Mouse (Mus musculus) CH12.LX (cell line): Measurements from ENCODE around the gene Dhrs11.

Experiments used
- CTCF ChIP-seq, 2 experiments: IDR thresholded peaks in 1 of 2; conservative IDR thresholded peaks in 1 of 2; 2 replicates each; pipeline ENCODE4 v1.5.1; 2011 to 2012; ENCODE audit warnings: low read depth in 2 of 2, low read length in 2 of 2, improper control_type of control experiment in 1 of 2, inconsistent platforms in 1 of 2, mild to moderate bottlenecking in 1 of 2, moderate library complexity in 1 of 2
- ETS1 ChIP-seq: conservative IDR thresholded peaks from 2 replicates; pipeline ENCODE4 v1.6.1; 2012; ENCODE audit warnings: low read depth, mild to moderate bottlenecking, inconsistent platforms, low read length, improper control_type of control experiment, moderate library complexity
- MAFK ChIP-seq: IDR thresholded peaks from 2 replicates; pipeline ENCODE4 v1.6.1; 2011; ENCODE audit warnings: low read length, improper control_type of control experiment; ENCODE audit not compliant: insufficient replicate concordance
- MEF2A ChIP-seq: IDR thresholded peaks from 2 replicates; pipeline ENCODE4 v1.6.1; 2014; ENCODE audit warnings: low read depth, mild to moderate bottlenecking, inconsistent platforms, low read length, improper control_type of control experiment, borderline replicate concordance
- NRF1 ChIP-seq: IDR thresholded peaks from 2 replicates; pipeline ENCODE4 v1.6.1; 2014; ENCODE audit warnings: low read depth, mild to moderate bottlenecking, inconsistent platforms, low read length, improper control_type of control experiment, moderate library complexity
- POLR2A ChIP-seq: IDR thresholded peaks from 2 replicates; pipeline ENCODE4 v1.6.1; 2011; ENCODE audit warnings: low read depth, mild to moderate bottlenecking, improper control_type of control experiment, low read length
- SIN3A ChIP-seq: IDR thresholded peaks from 2 replicates; pipeline ENCODE4 v1.6.1; 2012; ENCODE audit warnings: low read length, improper control_type of control experiment, inconsistent platforms
- TCF12 ChIP-seq: IDR thresholded peaks from 2 replicates; pipeline ENCODE4 v1.6.1; 2014; ENCODE audit warnings: low read depth, mild to moderate bottlenecking, inconsistent platforms, low read length, improper control_type of control experiment
- USF2 ChIP-seq: conservative IDR thresholded peaks from 2 replicates; pipeline ENCODE4 v1.6.1; 2011; ENCODE audit warnings: low read depth, low read length, improper control_type of control experiment
- ZKSCAN1 ChIP-seq: IDR thresholded peaks from 2 replicates; pipeline ENCODE4 v1.6.1; 2012; ENCODE audit warnings: low read depth, inconsistent platforms, low read length, improper control_type of control experiment, borderline replicate concordance

DNA sequence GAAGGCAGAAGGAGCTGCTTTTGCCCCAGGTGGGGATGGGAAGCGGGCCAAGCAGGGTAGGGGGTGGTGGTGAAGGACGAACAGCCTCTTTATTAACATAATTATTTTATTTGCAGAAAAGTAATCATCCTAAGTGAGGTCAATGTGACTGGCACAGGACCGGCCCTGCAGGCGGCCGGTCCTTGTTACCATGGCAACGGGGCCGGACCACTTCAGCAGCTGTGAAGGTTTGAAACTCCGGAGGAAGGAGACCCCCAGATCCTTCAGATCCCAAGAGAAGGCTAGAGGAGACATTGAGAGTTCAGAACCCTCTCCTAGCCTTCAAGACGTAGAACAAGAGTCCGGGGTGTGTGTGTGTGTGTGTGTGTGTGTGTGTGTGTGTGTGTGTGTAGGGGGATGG lies 31.8 kb downstream of the Dhrs11 start:
- TF ChIP-seq USF2 (no peak), CTCF (conservative IDR thresholded peaks at IDR 0.05 in 1 of 2, IDR thresholded peaks at IDR 0.05 in 1 of 2; ENCODE audit: low read depth in 2 of 2, low read length in 2 of 2) (no peak), ZKSCAN1 (no peak), TCF12 (no peak), MEF2A (no peak), SIN3A (no peak), POLR2A (no peak), NRF1 (no peak), MAFK (no peak), ETS1 (no peak)
